Mouse (Mus musculus): Measurements from ENCODE around the gene Mettl16.
A peak's percentile ranks its signal among the peaks of the same experiment; 100 is the strongest.
"Not testable (repeated sequence)": the region's sequence is repeated elsewhere in the genome, so short reads cannot be mapped to it uniquely, and the experiment has no call there.

The Mettl16 gene

GRCm38 (mm10) chr11:74792874-74793273 is 22.2 kb downstream of the Mettl16 start:
- DNase-seq (ENCODE audit: low read depth): no peak

GRCm38 (mm10) chr11:74800658-74801057 is 30.0 kb downstream of the Mettl16 start:
- no peak for DNase-seq (ENCODE audit: low read depth)

- no peak for DNase-seq (ENCODE audit: low read depth)
These were observed 33.5 kb downstream of the Mettl16 start for GRCm38 (mm10) chr11:74804081-74804627.

GRCm38 (mm10) chr11:74807246-74807882 is 36.7 kb downstream of the Mettl16 start:
- DNase-seq (ENCODE audit: low read depth): no peak

GRCm38 (mm10) chr11:74808251-74808853 is 37.7 kb downstream of the Mettl16 start:
- no peak for DNase-seq (ENCODE audit: low read depth)

- DNase-seq (ENCODE audit: low read depth): no peak
These were observed 39.5 kb downstream of the Mettl16 start for GRCm38 (mm10) chr11:74810134-74810533.

GRCm38 (mm10) chr11:74811027-74811426 is 40.4 kb downstream of the Mettl16 start:
- DNase-seq (ENCODE audit: low read depth): not testable (repeated sequence)

GRCm38 (mm10) chr11:74811538-74811937 is 40.9 kb downstream of the Mettl16 start:
- no peak for DNase-seq (ENCODE audit: low read depth)

- DNase-seq (ENCODE audit: low read depth): peak; percentile 42
These were observed 45.2 kb downstream of the Mettl16 start for GRCm38 (mm10) chr11:74815795-74816194.

- DNase-seq (ENCODE audit: low read depth): no peak
These were observed 50.3 kb downstream of the Mettl16 start for GRCm38 (mm10) chr11:74820921-74821320.

- DNase-seq (ENCODE audit: low read depth): peak; percentile 65
These were observed 50.8 kb downstream of the Mettl16 start for GRCm38 (mm10) chr11:74821463-74821862.

- no peak for DNase-seq (ENCODE audit: low read depth)
These were observed 52.3 kb downstream of the Mettl16 start for GRCm38 (mm10) chr11:74822746-74823440.

- no peak for DNase-seq (ENCODE audit: low read depth)
These were observed 55.5 kb downstream of the Mettl16 start for GRCm38 (mm10) chr11:74826151-74826550.

- DNase-seq (ENCODE audit: low read depth): no peak
These were observed 56.1 kb downstream of the Mettl16 start for GRCm38 (mm10) chr11:74826702-74827101.

GRCm38 (mm10) chr11:74827791-74828403 is 57.3 kb downstream of the Mettl16 start:
- DNase-seq (ENCODE audit: low read depth): no peak

GRCm38 (mm10) chr11:74828404-74828931 is 57.8 kb downstream of the Mettl16 start:
- peak; percentile 58 for DNase-seq (ENCODE audit: low read depth)

GRCm38 (mm10) chr11:74828965-74829550 is 58.4 kb downstream of the Mettl16 start:
- DNase-seq (ENCODE audit: low read depth): no peak

- peak; percentile 95 for DNase-seq (ENCODE audit: low read depth)
These were observed 59.2 kb downstream of the Mettl16 start for GRCm38 (mm10) chr11:74829812-74830211.

GRCm38 (mm10) chr11:74830256-74831161 is 59.9 kb downstream of the Mettl16 start, which contains the start of gene Mnt:
Gene Mnt (plus strand): TSS chr11:74830920.
- peak; percentile 98 for DNase-seq (ENCODE audit: low read depth)

- DNase-seq (ENCODE audit: low read depth): peak; percentile 78
These were observed 60.6 kb downstream of the Mettl16 start for GRCm38 (mm10) chr11:74831191-74831605.
